Mouse (Mus musculus): ENCODE measurements around the gene Hist2h2be. TPM values are rescaled to one million over a fixed set of nuclear protein-coding genes. Genes with fewer than 3 reads are reported as not detected.

Gene Hist2h2be
- polyA plus RNA-seq, 1 experiment from 2014 or later: 3.3 TPM

- Histone ChIP-seq H3K36me3 (ENCODE audit: control insufficient read depth, insufficient read depth, low read length) (peaks cover 28% of the 10 kb centered on the region), H3K9me3 (replicated peaks; ENCODE audit: control insufficient read depth, low read length) (no peaks in the 10 kb centered on the region), H3K4me2 (no peak overlapping the region), H3K27me3 (ENCODE audit: control insufficient read depth, insufficient read depth, low read length) (no peaks in the 10 kb centered on the region), H3K27ac (ENCODE audit: low read depth, low read length) (no peak overlapping the region), H3K9ac (ENCODE audit: low read depth, low read length) (no peak overlapping the region), H3K4me1 (ENCODE audit: control insufficient read depth, insufficient read depth, low read length) (peaks cover 21% of the 10 kb centered on the region), H3K4me3 (ENCODE audit: low read depth, low read length) (no peak overlapping the region)
- ATAC-seq (replicated peaks; ENCODE audit: insufficient number of reproducible peaks, low FRiP score, low TSS enrichment): no peak
- 63% methylated on average over 4 of the region's 4 CpGs for WGBS (ENCODE audit: insufficient replicate concordance)
Measured at GRCm38 (mm10) chr3:96179531-96179930, 41.4 kb upstream of the Hist2h2be start.

GRCm38 (mm10) chr3:96180727-96181477 lies 40.0 kb upstream of the Hist2h2be start, which contains the start of gene Sv2a:
Gene Sv2a, plus strand, starts transcription at chr3:96181151.
- Histone ChIP-seq H3K27me3 (ENCODE audit: control insufficient read depth, insufficient read depth, low read length) (no peaks in the 10 kb centered on the region), H3K27ac (ENCODE audit: low read depth, low read length) (peak within 1 kb of the TSS; percentile 92), H3K9me3 (replicated peaks; ENCODE audit: control insufficient read depth, low read length) (no peaks in the 10 kb centered on the region), H3K4me1 (ENCODE audit: control insufficient read depth, insufficient read depth, low read length) (peaks cover 21% of the 10 kb centered on the region), H3K36me3 (ENCODE audit: control insufficient read depth, insufficient read depth, low read length) (peaks cover 21% of the 10 kb centered on the region), H3K9ac (ENCODE audit: low read depth, low read length) (peak within 1 kb of the TSS; percentile 76), H3K4me2 (peak within 1 kb of the TSS; percentile 80), H3K4me3 (ENCODE audit: low read depth, low read length) (peak within 1 kb of the TSS; percentile 66)
- ATAC-seq (replicated peaks; ENCODE audit: insufficient number of reproducible peaks, low FRiP score, low TSS enrichment): peak; percentile 20; the same call in 1 of the 2 replicates
- 1% methylated on average over 18 of the region's 23 CpGs for WGBS (ENCODE audit: insufficient replicate concordance)

GRCm38 (mm10) chr3:96181510-96182381 lies 39.2 kb upstream of the Hist2h2be start:
- Histone ChIP-seq H3K4me2 (peak overlapping the region; percentile 80), H3K27ac (ENCODE audit: low read depth, low read length) (peak overlapping the region; percentile 92), H3K27me3 (ENCODE audit: control insufficient read depth, insufficient read depth, low read length) (no peaks in the 10 kb centered on the region), H3K36me3 (ENCODE audit: control insufficient read depth, insufficient read depth, low read length) (peaks cover 14% of the 10 kb centered on the region), H3K9ac (ENCODE audit: low read depth, low read length) (peak overlapping the region; percentile 76), H3K9me3 (replicated peaks; ENCODE audit: control insufficient read depth, low read length) (no peaks in the 10 kb centered on the region), H3K4me1 (ENCODE audit: control insufficient read depth, insufficient read depth, low read length) (peaks cover 21% of the 10 kb centered on the region), H3K4me3 (ENCODE audit: low read depth, low read length) (peak overlapping the region; percentile 66)
- WGBS (ENCODE audit: insufficient replicate concordance): 24% methylated on average over 12 of the region's 12 CpGs
- ATAC-seq (replicated peaks; ENCODE audit: insufficient number of reproducible peaks, low FRiP score, low TSS enrichment): peak; percentile 15; the same call in 1 of the 2 replicates

GRCm38 (mm10) chr3:96182382-96182776 lies 38.5 kb upstream of the Hist2h2be start:
- peaks cover 13% of the 10 kb centered on the region for H3K36me3 ChIP-seq (ENCODE audit: control insufficient read depth, insufficient read depth, low read length)
- WGBS (ENCODE audit: insufficient replicate concordance): 23% methylated on average over 4 of the region's 4 CpGs
- 0 out of 2 replicates have a peak, but pooled peaks have one; percentile 23 for ATAC-seq (replicated peaks; ENCODE audit: insufficient number of reproducible peaks, low FRiP score, low TSS enrichment)
- H3K9ac ChIP-seq (ENCODE audit: low read depth, low read length): peak overlapping the region; percentile 76
- peak overlapping the region; percentile 92 for H3K27ac ChIP-seq (ENCODE audit: low read depth, low read length)
- H3K27me3 ChIP-seq (ENCODE audit: control insufficient read depth, insufficient read depth, low read length): no peaks in the 10 kb centered on the region
- peak overlapping the region; percentile 66 for H3K4me3 ChIP-seq (ENCODE audit: low read depth, low read length)
- peak overlapping the region; percentile 80 for H3K4me2 ChIP-seq
- peaks cover 21% of the 10 kb centered on the region for H3K4me1 ChIP-seq (ENCODE audit: control insufficient read depth, insufficient read depth, low read length)
- no peaks in the 10 kb centered on the region for H3K9me3 ChIP-seq (replicated peaks; ENCODE audit: control insufficient read depth, low read length)

- H3K4me3 ChIP-seq (ENCODE audit: low read depth, low read length): no peak overlapping the region
- peaks cover 9% of the 10 kb centered on the region for H3K4me1 ChIP-seq (ENCODE audit: control insufficient read depth, insufficient read depth, low read length)
- H3K9me3 ChIP-seq (replicated peaks; ENCODE audit: control insufficient read depth, low read length): no peaks in the 10 kb centered on the region
- no peak for ATAC-seq (replicated peaks; ENCODE audit: insufficient number of reproducible peaks, low FRiP score, low TSS enrichment)
- H3K36me3 ChIP-seq (ENCODE audit: control insufficient read depth, insufficient read depth, low read length): peaks cover 11% of the 10 kb centered on the region; the same call in 1 of the 2 replicates
- WGBS (ENCODE audit: insufficient replicate concordance): 56% methylated on average over 12 of the region's 12 CpGs
- no peak overlapping the region for H3K27ac ChIP-seq (ENCODE audit: low read depth, low read length)
- no peak overlapping the region for H3K4me2 ChIP-seq
- H3K27me3 ChIP-seq (ENCODE audit: control insufficient read depth, insufficient read depth, low read length): no peaks in the 10 kb centered on the region
- H3K9ac ChIP-seq (ENCODE audit: low read depth, low read length): no peak overlapping the region
Measured at GRCm38 (mm10) chr3:96192977-96193376, 27.9 kb upstream of the Hist2h2be start.

GRCm38 (mm10) chr3:96194966-96195365 lies 26.0 kb upstream of the Hist2h2be start:
- 83% methylated on average over 10 of the region's 10 CpGs for WGBS (ENCODE audit: insufficient replicate concordance)
- H3K9ac ChIP-seq (ENCODE audit: low read depth, low read length): no peak overlapping the region
- no peak overlapping the region for H3K4me2 ChIP-seq
- H3K27me3 ChIP-seq (ENCODE audit: control insufficient read depth, insufficient read depth, low read length): no peaks in the 10 kb centered on the region
- no peak for ATAC-seq (replicated peaks; ENCODE audit: insufficient number of reproducible peaks, low FRiP score, low TSS enrichment)
- no peak overlapping the region for H3K27ac ChIP-seq (ENCODE audit: low read depth, low read length)
- peaks cover 9% of the 10 kb centered on the region; the same call in 1 of the 2 replicates for H3K36me3 ChIP-seq (ENCODE audit: control insufficient read depth, insufficient read depth, low read length)
- H3K4me1 ChIP-seq (ENCODE audit: control insufficient read depth, insufficient read depth, low read length): peaks cover 12% of the 10 kb centered on the region
- no peak overlapping the region for H3K4me3 ChIP-seq (ENCODE audit: low read depth, low read length)
- no peaks in the 10 kb centered on the region for H3K9me3 ChIP-seq (replicated peaks; ENCODE audit: control insufficient read depth, low read length)

- H3K4me3 ChIP-seq (ENCODE audit: low read depth, low read length): no peak overlapping the region
- no peak overlapping the region for H3K27ac ChIP-seq (ENCODE audit: low read depth, low read length)
- no peak overlapping the region for H3K4me2 ChIP-seq
- H3K9ac ChIP-seq (ENCODE audit: low read depth, low read length): no peak overlapping the region
- no peaks in the 10 kb centered on the region for H3K9me3 ChIP-seq (replicated peaks; ENCODE audit: control insufficient read depth, low read length)
- 89% methylated on average over 11 of the region's 11 CpGs for WGBS (ENCODE audit: insufficient replicate concordance)
- H3K4me1 ChIP-seq (ENCODE audit: control insufficient read depth, insufficient read depth, low read length): peaks cover 12% of the 10 kb centered on the region
- H3K36me3 ChIP-seq (ENCODE audit: control insufficient read depth, insufficient read depth, low read length): peaks cover 9% of the 10 kb centered on the region; the same call in 1 of the 2 replicates
- no peak for ATAC-seq (replicated peaks; ENCODE audit: insufficient number of reproducible peaks, low FRiP score, low TSS enrichment)
- no peaks in the 10 kb centered on the region for H3K27me3 ChIP-seq (ENCODE audit: control insufficient read depth, insufficient read depth, low read length)
Measured at GRCm38 (mm10) chr3:96195616-96196313, 25.2 kb upstream of the Hist2h2be start.

Data from heart, embryonic 11.5 days (tissue).